8 mouse cellular contexts compared by ENCODE assay signal in genomic region chr1:186116086-186116600, GRCm38 (mm10). TPM values are rescaled to one million over a fixed set of nuclear protein-coding genes. Genes with fewer than 3 reads are reported as not detected.
DNase-seq lines count a peak whose midpoint lies in the region; ATAC-seq lines count a peak whose summit lies in the region.

No protein-coding gene starts in this region.

- no peaks in the 10 kb centered on the region for H3K27me3 ChIP-seq in megakaryocyte, embryonic 14.5 days (replicated peaks)
- no peaks in the 10 kb centered on the region for H3K27me3 ChIP-seq in liver, embryonic 12.5 days (replicated peaks)

- peak overlapping the region; percentile 77 for H3K4me2 ChIP-seq in liver, embryonic 12.5 days

- peaks cover 12% of the 10 kb centered on the region for H3K36me3 ChIP-seq in megakaryocyte, embryonic 14.5 days (replicated peaks; ENCODE audit: low read length)
- peaks cover 6% of the 10 kb centered on the region; the same call in 1 of the 2 replicates for H3K36me3 ChIP-seq in liver, embryonic 12.5 days

- H3K9ac ChIP-seq in liver, embryonic 12.5 days, result no peak overlapping the region

- peak; percentile 21 for DNase-seq in cerebellum, adult 9-10 months
- no peak for DNase-seq in cerebellum, postnatal 36 days
- DNase-seq in urinary bladder, postnatal 25 days (ENCODE audit: low spot score), result no peak
- no peak for DNase-seq in right cerebral cortex, postnatal 4 days
- no peak for DNase-seq in cerebellum, adult 8-10 months

- H3K9me3 ChIP-seq in megakaryocyte, embryonic 14.5 days, result no peaks in the 10 kb centered on the region
- H3K9me3 ChIP-seq in liver, embryonic 12.5 days (replicated peaks), result no peaks in the 10 kb centered on the region

- H3K27ac ChIP-seq in liver, embryonic 12.5 days, result no peak overlapping the region

- 74% methylated on average over 7 of the region's 7 CpGs for WGBS in liver, embryonic 12.5 days (ENCODE audit: insufficient replicate concordance)

- H3K4me3 ChIP-seq in megakaryocyte, embryonic 14.5 days (replicated peaks), result peak overlapping the region; percentile 96
- H3K4me3 ChIP-seq in liver, embryonic 12.5 days, result peak overlapping the region; percentile 70; the same call in 1 of the 2 replicates

- H3K4me1 ChIP-seq in megakaryocyte, embryonic 14.5 days, result peaks cover 6% of the 10 kb centered on the region
- peaks cover 4% of the 10 kb centered on the region for H3K4me1 ChIP-seq in liver, embryonic 12.5 days

- ATAC-seq in megakaryocyte, adult 5-6 weeks (ENCODE audit: poor library complexity, severe bottlenecking), result no peak
- no peak for ATAC-seq in liver, embryonic 12.5 days

RNA-seq across cellular contexts. Expression of gene Lyplal1, which starts 1.0 kb away (rescaled TPM):
- polyA plus RNA-seq in megakaryocyte, embryonic 14.5 days (2012; ENCODE audit: insufficient read depth, low replicate concordance), result 9.4 and 25.2 TPM in 2 replicates
- 0.31 and 1.1 TPM in 2 replicates for total RNA-seq in megakaryocyte, adult 5-6 weeks (2015)
- total RNA-seq in megakaryocyte, adult 5-6 weeks (2017), result 0.95 and 1.6 TPM in 2 replicates
- polyA plus RNA-seq in liver, embryonic 12.5 days (2016; fragmentation: Nextera tagmentation; extraction: Ambion mirVana), result 8.5 and 9.6 TPM in 2 replicates
